Mouse (Mus musculus): ENCODE data around the gene Wdr1.
"Not testable (repeated sequence)": the region's sequence is repeated elsewhere in the genome, so short reads cannot be mapped to it uniquely, and the experiment has no call there.

Wdr1 gene

DNA sequence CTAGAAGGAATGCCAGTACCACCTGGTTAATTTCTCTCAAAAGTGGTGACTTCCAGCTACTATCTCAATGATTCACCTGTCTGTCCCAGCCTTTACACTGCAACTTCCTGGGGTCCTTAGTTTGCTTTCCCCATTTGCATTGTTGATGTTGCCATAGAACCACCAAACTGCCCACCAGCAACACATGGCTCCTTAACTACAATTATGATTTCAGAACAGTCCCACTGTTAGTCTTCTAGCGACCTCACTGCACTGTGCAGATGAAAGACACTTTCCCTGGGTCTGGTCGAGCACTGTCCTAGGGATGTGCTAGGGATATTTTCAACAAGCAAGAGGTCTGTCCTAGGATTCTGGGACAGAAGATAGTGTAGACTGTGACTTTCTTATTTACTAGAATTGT lies at the start of gene Wdr1:
Gene Wdr1 (minus strand): TSS at position 101 of the 400 bp plus-strand sequence.
- no peak for DNase-seq (ENCODE audit: low spot score in 2 of 2)

- no peak for DNase-seq (ENCODE audit: low spot score in 2 of 2)
Observed at GRCm38 (mm10) chr5:38611118-38611517, 48.1 kb upstream of the Wdr1 start.

DNA sequence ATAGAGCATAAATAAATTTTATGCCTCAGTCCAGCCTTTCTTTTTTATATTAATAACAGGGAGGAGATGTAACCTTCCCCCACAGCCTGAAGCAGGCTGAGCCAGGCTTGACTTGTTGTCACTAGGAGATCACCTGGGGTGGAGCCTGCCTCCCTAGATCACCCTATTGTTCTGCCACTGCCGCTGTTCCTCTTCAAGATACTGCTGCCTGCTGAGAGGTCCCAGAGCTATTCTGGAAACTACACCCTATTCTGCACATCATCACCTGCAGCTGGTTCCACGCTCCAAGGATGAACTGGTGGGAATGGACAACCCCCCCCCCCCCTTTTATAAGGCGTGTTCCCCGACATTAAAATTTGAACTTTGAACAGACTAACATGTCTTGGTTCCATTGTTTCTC lies 45.2 kb upstream of the Wdr1 start:
- DNase-seq (ENCODE audit: low spot score in 2 of 2): not testable (repeated sequence)

- no peak for DNase-seq (ENCODE audit: low spot score in 2 of 2)
Observed at GRCm38 (mm10) chr5:38598647-38599304, 35.8 kb upstream of the Wdr1 start.

- DNase-seq (ENCODE audit: low spot score in 2 of 2): no peak
Observed at GRCm38 (mm10) chr5:38588924-38589323, 25.9 kb upstream of the Wdr1 start.

DNA sequence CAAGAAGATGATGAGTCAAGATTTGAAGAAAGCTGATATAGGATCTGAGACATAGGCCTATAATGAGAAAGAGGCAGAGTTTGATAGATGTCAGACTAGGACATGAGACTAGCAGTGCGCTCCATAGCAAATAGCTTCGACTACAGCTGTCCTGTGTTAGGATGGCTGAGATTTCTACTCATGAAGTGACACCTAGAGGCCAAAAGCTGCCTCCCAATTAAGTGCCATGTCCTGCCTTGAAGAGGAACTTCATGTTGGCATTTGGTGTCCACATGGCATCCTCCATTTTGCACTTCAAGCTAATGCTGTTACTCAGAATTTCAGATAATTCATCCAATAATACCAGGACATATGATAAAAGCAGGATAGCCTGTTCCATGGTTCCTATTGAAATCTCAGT lies 22.4 kb upstream of the Wdr1 start:
- DNase-seq (ENCODE audit: low spot score in 2 of 2): no peak

- peak; percentile 47 to 58 for DNase-seq (ENCODE audit: low spot score in 2 of 2)
Observed at GRCm38 (mm10) chr5:38583026-38583425, 20.0 kb upstream of the Wdr1 start.

GRCm38 (mm10) chr5:38580703-38581102 lies 17.7 kb upstream of the Wdr1 start:
- DNase-seq (ENCODE audit: low spot score in 2 of 2): peak; percentile 53 to 62

DNA sequence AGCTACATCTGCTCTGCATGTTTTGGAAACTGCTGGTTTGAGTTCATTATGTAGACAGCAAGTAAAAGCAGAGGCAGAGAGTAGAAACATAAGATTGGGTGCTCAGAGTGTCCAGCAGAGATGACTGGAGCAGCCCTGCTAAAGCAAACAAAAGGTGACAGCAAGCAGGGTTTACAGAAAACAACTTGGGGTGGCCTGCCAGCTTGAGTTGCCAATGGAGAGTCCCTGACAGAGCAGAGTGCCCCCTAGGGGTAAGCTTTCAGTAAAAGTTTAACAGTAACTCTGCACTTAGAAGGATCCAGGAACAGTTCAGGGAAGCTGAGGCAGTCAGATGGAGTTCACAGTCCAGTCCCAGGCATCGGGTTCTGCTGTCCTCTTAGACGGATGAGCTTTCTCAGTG lies 7.9 kb upstream of the Wdr1 start:
- DNase-seq (ENCODE audit: low spot score in 2 of 2): peak in 1 of 2 experiments; percentile 37

GRCm38 (mm10) chr5:38568652-38569051 lies 5.6 kb upstream of the Wdr1 start:
- no peak for DNase-seq (ENCODE audit: low spot score in 2 of 2)

GRCm38 (mm10) chr5:38564831-38565230 lies 1.8 kb upstream of the Wdr1 start:
- DNase-seq (ENCODE audit: low spot score in 2 of 2): no peak

- DNase-seq (ENCODE audit: low spot score in 2 of 2): peak; percentile 97 to 98
Observed at GRCm38 (mm10) chr5:38561426-38562024, 1.5 kb downstream of the Wdr1 start.

GRCm38 (mm10) chr5:38560586-38561425 lies 2.2 kb downstream of the Wdr1 start:
- peak; percentile 48 to 54 for DNase-seq (ENCODE audit: low spot score in 2 of 2)

GRCm38 (mm10) chr5:38558831-38559230 lies 4.2 kb downstream of the Wdr1 start:
- no peak for DNase-seq (ENCODE audit: low spot score in 2 of 2)

DNA sequence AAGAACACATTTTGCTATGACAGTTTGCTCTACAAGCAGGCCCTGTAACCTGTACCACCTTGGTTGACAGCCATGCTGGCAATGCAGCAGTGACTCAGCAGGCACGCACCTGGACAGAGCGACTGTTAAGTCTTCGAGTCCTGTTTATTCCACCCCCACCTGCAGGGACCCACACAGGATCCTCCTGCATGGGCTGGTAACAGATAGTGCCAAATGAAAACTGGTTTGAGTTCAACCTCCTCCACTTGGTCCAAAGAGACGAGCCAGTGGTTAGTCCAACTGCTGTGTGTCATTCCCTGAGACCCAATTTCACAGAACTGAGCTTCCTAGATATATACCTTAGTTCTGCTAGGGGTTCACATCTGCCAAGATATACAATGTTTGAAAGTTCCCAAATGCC lies 5.2 kb downstream of the Wdr1 start:
- DNase-seq (ENCODE audit: low spot score in 2 of 2): no peak

GRCm38 (mm10) chr5:38556406-38556805 lies 6.6 kb downstream of the Wdr1 start:
- no peak for DNase-seq (ENCODE audit: low spot score in 2 of 2)

- no peak for DNase-seq (ENCODE audit: low spot score in 2 of 2)
Observed at GRCm38 (mm10) chr5:38553953-38554352, 9.1 kb downstream of the Wdr1 start.

GRCm38 (mm10) chr5:38553491-38553890 lies 9.5 kb downstream of the Wdr1 start:
- no peak for DNase-seq (ENCODE audit: low spot score in 2 of 2)

DNA sequence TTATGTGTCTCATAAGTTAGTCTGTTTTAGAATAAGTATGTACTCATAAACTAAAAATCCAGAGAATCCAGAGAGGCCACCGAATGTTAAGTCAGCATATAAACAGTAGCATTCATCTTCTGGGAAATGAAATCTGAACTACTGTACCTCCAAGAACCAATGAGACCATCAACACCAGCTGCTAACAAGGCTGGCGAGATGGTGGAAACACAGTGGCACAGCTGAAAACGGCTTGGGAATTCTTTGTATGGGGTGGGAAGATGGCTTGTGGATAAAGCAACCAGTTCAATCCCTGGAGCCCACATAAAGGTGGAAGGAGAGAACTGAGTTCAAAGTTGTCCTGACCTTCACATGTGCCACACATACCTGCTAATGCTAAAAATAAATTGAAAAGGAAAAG lies 10.4 kb downstream of the Wdr1 start:
- DNase-seq (ENCODE audit: low spot score in 2 of 2): no peak

DNA sequence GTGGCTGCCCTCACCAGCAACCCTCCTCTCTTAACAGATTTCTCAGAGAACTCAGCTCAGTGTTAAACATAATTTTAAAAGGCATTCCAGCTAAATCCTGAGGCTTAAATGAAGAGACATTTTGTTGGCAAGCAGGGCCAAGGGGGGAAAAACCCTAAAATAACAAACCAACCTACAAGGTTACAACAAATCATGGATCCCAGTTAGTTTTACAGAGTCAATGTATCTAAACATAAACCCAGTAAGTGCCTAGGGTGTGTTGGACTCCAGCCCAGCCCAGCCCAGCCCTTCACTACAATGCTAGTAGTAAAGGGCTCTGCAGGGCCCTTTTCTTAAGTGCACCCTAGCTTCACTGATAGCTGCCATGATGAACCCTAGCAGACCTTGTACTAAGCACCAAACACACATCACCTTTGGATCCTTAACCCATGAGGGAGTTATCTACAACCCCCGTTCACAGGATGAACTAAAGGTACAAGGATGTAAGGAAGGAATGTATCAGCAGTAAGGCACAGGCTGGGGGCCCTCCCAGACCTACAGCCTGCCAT lies 12.7 kb downstream of the Wdr1 start:
- no peak for DNase-seq (ENCODE audit: low spot score in 2 of 2)

DNA sequence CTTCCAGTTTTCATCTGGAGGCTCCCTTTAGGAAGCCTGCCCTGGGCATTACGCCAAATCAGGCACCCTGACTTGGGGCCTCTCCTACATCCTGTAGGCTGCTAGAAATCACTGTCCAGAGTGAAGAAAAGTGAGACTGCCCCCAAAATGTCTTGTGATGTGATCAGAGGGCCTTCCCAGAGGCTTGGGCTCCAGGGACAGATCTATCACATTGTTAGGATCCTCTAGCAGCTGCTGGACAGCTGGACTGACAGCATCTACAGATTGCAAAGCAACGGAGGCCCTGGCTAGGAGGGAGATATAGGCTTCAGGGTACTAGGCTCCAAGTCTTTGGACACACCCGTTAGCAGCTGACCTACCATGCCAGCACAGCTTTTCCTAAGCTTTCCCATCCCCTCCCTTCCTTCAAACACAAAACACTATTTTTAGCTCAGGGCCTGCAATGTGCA lies 13.5 kb downstream of the Wdr1 start:
- DNase-seq (ENCODE audit: low spot score in 2 of 2): no peak

DNA sequence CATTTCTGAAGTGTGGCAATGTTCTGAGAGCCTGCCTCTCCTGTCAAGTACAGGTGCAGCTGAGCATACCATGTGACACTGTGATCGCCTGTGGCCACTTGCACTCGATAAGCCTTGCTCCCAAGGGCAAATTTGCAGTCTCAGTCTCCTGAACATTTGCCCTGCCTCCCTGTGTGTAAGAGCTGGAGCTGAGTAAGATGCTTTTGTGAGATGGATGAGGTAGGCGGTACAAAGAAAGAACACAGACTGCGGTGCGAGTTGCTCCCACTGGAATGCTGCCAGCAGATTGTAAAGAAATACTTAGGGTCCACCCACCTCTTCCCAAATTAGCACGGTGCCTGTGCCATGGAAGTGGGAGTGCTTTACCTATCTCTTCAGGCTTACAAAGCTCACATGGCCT lies 15.6 kb downstream of the Wdr1 start:
- peak; percentile 85 to 89 for DNase-seq (ENCODE audit: low spot score in 2 of 2)
